Mouse (Mus musculus): ENCODE data around the gene Slc1a4. TPM values are rescaled to one million over a fixed set of nuclear protein-coding genes. Genes with fewer than 3 reads are reported as not detected.

The Slc1a4 gene
- polyA plus RNA-seq, 1 experiment from 2014 or later, result 22.9 TPM

DNA sequence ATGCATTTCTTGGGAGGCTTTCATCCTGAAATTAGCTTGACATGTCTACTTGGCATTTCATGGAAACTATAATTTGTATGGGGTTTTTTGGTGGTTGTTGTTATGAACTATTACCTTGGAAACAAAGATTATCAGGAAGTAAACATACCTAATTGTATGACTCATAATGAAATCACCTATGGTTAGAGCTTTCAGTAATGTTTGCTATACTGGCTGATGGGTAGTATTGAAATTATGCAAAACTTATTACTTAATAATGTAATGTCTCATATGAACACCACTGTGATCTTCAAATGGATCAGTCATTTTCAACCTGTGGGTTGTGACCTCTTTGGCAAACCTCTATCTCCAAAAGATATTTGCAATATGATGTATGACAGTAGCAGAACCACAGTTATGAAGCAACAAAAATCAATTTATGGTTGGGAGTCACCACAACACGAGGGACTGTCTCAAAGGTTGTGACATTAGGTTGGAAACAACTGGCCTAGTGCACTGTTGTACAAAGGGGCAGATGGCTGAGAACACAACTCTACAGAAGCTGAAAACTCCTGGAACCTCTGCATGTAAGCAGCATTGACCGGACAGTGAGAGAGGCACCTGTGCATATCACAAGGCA, 49.8 kb downstream of the Slc1a4 start:
- no peak for DNase-seq (ENCODE audit: low spot score)
- Histone ChIP-seq H3K27ac (ENCODE audit: low read depth, low read length) (no peak overlapping the region), H3K36me3 (ENCODE audit: control insufficient read depth, insufficient read depth, low read length) (no peaks in the 10 kb centered on the region), H3K9ac (ENCODE audit: low read length) (no peak overlapping the region), H3K27me3 (ENCODE audit: control insufficient read depth, insufficient read depth, low read length) (no peaks in the 10 kb centered on the region), H3K4me1 (ENCODE audit: control insufficient read depth, insufficient read depth, low read length) (no peaks in the 10 kb centered on the region), H3K9me3 (ENCODE audit: control insufficient read depth, low read length) (no peaks in the 10 kb centered on the region), H3K4me2 (ENCODE audit: low read depth) (no peak overlapping the region), H3K4me3 (ENCODE audit: low read depth, low read length) (no peak overlapping the region)
- no peak for ATAC-seq (ENCODE audit: insufficient read depth, low FRiP score, low TSS enrichment)
- 83% methylated on average over 2 of the region's 2 CpGs for WGBS

DNA sequence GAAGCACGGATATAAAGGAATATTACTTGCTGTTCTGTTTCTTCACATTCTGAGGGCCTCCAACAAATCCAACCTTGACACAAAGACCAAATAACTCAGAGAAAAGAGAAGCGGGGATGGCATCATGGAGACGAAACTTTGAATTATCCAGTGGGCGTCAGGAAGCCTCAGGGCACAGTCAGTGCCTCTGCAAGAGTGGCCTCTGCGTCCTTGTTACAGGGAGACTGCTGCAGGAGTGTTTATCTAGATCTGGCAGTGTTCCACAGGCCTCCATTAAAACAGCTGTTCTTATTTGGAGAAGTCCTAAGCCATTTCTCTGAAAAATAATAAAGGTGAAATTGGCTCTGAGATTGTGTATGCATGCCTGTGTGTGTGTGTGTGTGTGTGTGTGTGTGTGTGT, 51.5 kb downstream of the Slc1a4 start:
- Histone ChIP-seq H3K27me3 (ENCODE audit: control insufficient read depth, insufficient read depth, low read length) (no peaks in the 10 kb centered on the region), H3K4me3 (ENCODE audit: low read depth, low read length) (no peak overlapping the region), H3K4me2 (ENCODE audit: low read depth) (no peak overlapping the region), H3K36me3 (ENCODE audit: control insufficient read depth, insufficient read depth, low read length) (no peaks in the 10 kb centered on the region), H3K27ac (ENCODE audit: low read depth, low read length) (no peak overlapping the region), H3K4me1 (ENCODE audit: control insufficient read depth, insufficient read depth, low read length) (no peaks in the 10 kb centered on the region), H3K9ac (ENCODE audit: low read length) (no peak overlapping the region), H3K9me3 (ENCODE audit: control insufficient read depth, low read length) (no peaks in the 10 kb centered on the region)
- 91% methylated on average over 5 of the region's 5 CpGs for WGBS
- no peak for DNase-seq (ENCODE audit: low spot score)
- ATAC-seq (ENCODE audit: insufficient read depth, low FRiP score, low TSS enrichment), result no peak

DNA sequence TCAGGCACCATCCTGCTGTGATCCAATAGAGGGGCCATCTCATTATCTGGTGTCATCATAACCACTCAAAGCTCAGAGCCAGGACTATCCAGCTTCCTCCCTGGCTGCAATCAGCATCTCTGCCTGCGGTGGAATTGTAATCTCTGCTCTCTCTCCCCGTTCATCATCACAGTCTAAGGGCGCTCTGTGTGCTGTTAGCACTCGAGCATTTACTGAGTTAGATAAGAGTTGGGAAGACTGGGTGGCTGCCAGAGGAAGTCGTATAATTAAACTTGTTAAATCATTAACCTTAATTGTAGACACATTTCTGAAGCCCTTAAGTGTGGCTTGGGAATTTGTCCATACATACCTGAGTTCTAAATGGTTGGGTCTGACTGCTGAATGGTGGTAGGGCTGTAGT, 53.8 kb downstream of the Slc1a4 start:
- Histone ChIP-seq H3K9me3 (ENCODE audit: control insufficient read depth, low read length) (no peaks in the 10 kb centered on the region), H3K27ac (ENCODE audit: low read depth, low read length) (no peak overlapping the region), H3K36me3 (ENCODE audit: control insufficient read depth, insufficient read depth, low read length) (no peaks in the 10 kb centered on the region), H3K9ac (ENCODE audit: low read length) (no peak overlapping the region), H3K4me3 (ENCODE audit: low read depth, low read length) (no peak overlapping the region), H3K4me2 (ENCODE audit: low read depth) (no peak overlapping the region), H3K4me1 (ENCODE audit: control insufficient read depth, insufficient read depth, low read length) (no peaks in the 10 kb centered on the region), H3K27me3 (ENCODE audit: control insufficient read depth, insufficient read depth, low read length) (no peaks in the 10 kb centered on the region)
- 67% methylated on average over 5 of the region's 5 CpGs for WGBS
- no peak for ATAC-seq (ENCODE audit: insufficient read depth, low FRiP score, low TSS enrichment)
- no peak for DNase-seq (ENCODE audit: low spot score)

DNA sequence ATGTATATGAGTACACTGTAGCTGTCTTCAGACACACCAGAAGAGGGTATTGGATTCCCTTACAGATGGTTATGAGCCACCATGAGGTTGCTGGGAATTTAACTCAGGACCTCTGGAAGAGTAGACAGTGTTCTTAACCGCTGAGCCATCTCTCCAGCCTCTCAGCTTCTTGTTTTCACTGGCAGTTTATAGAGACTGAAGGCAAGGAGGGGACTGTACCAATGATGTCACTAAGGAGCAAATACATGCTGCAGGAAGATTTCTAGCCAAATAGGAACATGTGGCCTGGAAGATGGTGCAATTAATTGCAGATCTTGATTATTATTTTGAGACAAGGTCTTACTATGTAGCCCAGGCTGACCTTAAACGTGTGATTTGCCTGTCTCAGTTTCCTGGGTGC, 55.4 kb downstream of the Slc1a4 start:
- WGBS, result 76% methylated on average over 2 of the region's 2 CpGs
- H3K4me3 ChIP-seq (ENCODE audit: low read depth, low read length), result no peak overlapping the region

DNA sequence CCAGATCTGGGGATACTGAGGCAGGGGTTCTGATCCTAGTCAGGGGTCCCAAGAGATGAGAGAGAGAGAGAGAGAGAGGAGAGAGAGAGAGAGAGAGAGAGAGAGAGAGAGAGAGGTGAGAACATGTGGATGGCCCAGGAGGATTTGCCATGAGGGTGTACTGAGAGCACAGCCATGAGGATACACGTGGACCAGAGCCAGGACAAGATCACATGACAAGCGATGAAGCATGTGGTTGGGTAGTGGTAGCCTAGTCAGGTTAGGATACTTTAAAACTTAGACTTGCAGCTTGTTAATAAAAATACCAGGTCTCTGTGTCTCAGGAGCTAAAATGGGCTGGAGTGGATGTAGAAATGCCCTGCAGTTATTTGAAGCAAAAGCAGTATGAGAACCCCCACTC, 56.5 kb downstream of the Slc1a4 start:
- no peak overlapping the region for H3K4me3 ChIP-seq (ENCODE audit: low read depth, low read length)
- no peak for ATAC-seq (ENCODE audit: insufficient read depth, low FRiP score, low TSS enrichment)
- 69% methylated on average over 2 of the region's 2 CpGs for WGBS

More for the DNA sequence above, 55.4 kb downstream of the Slc1a4 start:
- no peak overlapping the region for H3K9ac ChIP-seq (ENCODE audit: low read length)
- ATAC-seq (ENCODE audit: insufficient read depth, low FRiP score, low TSS enrichment), result no peak
- no peaks in the 10 kb centered on the region for H3K4me1 ChIP-seq (ENCODE audit: control insufficient read depth, insufficient read depth, low read length)
- H3K36me3 ChIP-seq (ENCODE audit: control insufficient read depth, insufficient read depth, low read length), result no peaks in the 10 kb centered on the region
- DNase-seq (ENCODE audit: low spot score), result no peak
- H3K4me2 ChIP-seq (ENCODE audit: low read depth), result no peak overlapping the region
- H3K27ac ChIP-seq (ENCODE audit: low read depth, low read length), result no peak overlapping the region
- H3K9me3 ChIP-seq (ENCODE audit: control insufficient read depth, low read length), result no peaks in the 10 kb centered on the region
- no peaks in the 10 kb centered on the region for H3K27me3 ChIP-seq (ENCODE audit: control insufficient read depth, insufficient read depth, low read length)

DNA sequence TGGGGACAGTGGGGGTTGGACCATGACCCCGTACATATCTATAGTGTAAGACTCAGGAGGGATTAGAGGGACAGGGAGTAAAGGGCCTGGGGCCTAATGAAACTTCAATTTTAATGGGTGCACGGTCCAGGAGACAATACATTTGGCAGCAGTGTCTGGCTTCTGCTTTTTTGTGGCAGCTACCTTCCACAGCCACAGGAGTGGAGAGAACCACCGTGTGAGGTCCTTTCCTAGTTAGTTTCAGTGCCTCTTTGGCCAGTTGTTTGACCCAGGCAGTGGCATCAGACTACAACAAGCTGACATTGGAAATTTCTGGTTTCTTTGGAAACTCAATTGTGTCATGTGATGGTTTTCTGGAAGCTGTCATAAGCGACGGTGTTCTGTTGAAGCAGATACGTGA, 62.6 kb downstream of the Slc1a4 start:
- H3K9me3 ChIP-seq (ENCODE audit: control insufficient read depth, low read length), result no peaks in the 10 kb centered on the region
- no peaks in the 10 kb centered on the region for H3K36me3 ChIP-seq (ENCODE audit: control insufficient read depth, insufficient read depth, low read length)
- no peak overlapping the region for H3K4me2 ChIP-seq (ENCODE audit: low read depth)
- H3K27ac ChIP-seq (ENCODE audit: low read depth, low read length), result no peak overlapping the region
- no peak overlapping the region for H3K4me3 ChIP-seq (ENCODE audit: low read depth, low read length)
- ATAC-seq (ENCODE audit: insufficient read depth, low FRiP score, low TSS enrichment) (no peak), DNase-seq (ENCODE audit: low spot score) (no peak)
- no peaks in the 10 kb centered on the region for H3K27me3 ChIP-seq (ENCODE audit: control insufficient read depth, insufficient read depth, low read length)
- no peak overlapping the region for H3K9ac ChIP-seq (ENCODE audit: low read length)
- 94% methylated on average over 6 of the region's 6 CpGs for WGBS
- H3K4me1 ChIP-seq (ENCODE audit: control insufficient read depth, insufficient read depth, low read length), result no peaks in the 10 kb centered on the region

More for the DNA sequence above, 56.5 kb downstream of the Slc1a4 start:
- Histone ChIP-seq H3K4me1 (ENCODE audit: control insufficient read depth, insufficient read depth, low read length) (no peaks in the 10 kb centered on the region), H3K27ac (ENCODE audit: low read depth, low read length) (no peak overlapping the region), H3K4me2 (ENCODE audit: low read depth) (no peak overlapping the region), H3K9me3 (ENCODE audit: control insufficient read depth, low read length) (no peaks in the 10 kb centered on the region), H3K9ac (ENCODE audit: low read length) (no peak overlapping the region), H3K36me3 (ENCODE audit: control insufficient read depth, insufficient read depth, low read length) (no peaks in the 10 kb centered on the region), H3K27me3 (ENCODE audit: control insufficient read depth, insufficient read depth, low read length) (no peaks in the 10 kb centered on the region)
- no peak for DNase-seq (ENCODE audit: low spot score)

DNA sequence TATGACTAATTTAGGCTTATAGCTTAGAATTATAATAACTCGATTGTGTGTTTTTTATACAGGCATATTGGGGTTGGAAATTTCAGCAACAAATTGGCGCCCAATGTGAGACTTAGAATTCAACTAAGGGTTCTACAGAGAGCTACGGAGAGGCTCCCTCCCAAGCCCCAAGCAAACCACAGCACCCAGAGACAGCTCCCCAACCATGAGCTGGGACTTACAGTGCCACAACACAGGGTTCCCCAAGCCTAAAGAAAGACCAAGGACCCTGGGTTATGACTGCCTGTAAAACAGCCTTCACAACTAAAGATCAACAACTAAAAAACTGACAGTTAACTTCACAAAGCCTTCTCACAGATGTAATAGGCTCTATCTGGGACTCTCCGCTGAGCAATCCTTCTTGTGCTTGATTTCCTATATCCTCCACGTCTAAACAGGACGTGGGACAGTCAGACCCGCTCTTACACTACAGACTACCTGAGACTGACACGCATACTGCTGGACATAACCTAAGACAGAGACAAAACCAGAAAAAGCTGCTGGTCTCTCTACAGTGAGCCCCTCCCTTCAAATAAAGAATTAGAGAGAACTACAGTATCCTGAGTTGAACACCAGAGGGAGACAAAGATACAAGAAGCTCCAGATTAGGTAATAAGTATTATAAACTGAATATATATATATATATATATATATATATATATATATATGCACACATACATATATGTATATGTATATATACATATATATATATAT, 69.7 kb downstream of the Slc1a4 start:
- DNase-seq (ENCODE audit: low spot score) (no peak), ATAC-seq (ENCODE audit: insufficient read depth, low FRiP score, low TSS enrichment) (no peak)
- H3K4me2 ChIP-seq (ENCODE audit: low read depth), result no peak overlapping the region
- H3K4me3 ChIP-seq (ENCODE audit: low read depth, low read length), result no peak overlapping the region
- H3K27me3 ChIP-seq (ENCODE audit: control insufficient read depth, insufficient read depth, low read length), result no peaks in the 10 kb centered on the region
- no peak overlapping the region for H3K9ac ChIP-seq (ENCODE audit: low read length)
- no peak overlapping the region for H3K27ac ChIP-seq (ENCODE audit: low read depth, low read length)
- WGBS, result 58% methylated on average over 8 of the region's 8 CpGs
- no peaks in the 10 kb centered on the region for H3K36me3 ChIP-seq (ENCODE audit: control insufficient read depth, insufficient read depth, low read length)
- no peaks in the 10 kb centered on the region for H3K4me1 ChIP-seq (ENCODE audit: control insufficient read depth, insufficient read depth, low read length)
- no peaks in the 10 kb centered on the region for H3K9me3 ChIP-seq (ENCODE audit: control insufficient read depth, low read length)

DNA sequence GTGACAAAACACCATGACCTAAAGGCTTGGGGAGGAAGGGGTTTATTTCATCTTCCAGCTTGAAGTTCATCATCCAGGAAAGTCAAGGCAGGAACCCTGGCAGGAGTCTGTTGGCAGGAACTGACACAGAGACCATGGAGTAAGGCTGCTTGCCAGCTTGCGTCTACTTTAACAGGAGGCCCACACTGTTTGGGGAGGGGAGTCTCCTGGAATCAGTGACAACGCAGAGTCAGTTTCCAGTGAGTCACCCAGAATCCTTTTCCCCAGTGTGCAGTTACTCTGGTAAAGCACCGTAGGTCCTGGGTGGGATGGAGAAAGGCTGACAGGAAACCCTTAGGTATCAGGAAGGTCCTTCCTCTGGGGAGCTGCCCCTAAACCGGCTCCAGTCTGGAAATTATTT, 77.7 kb downstream of the Slc1a4 start:
- Histone ChIP-seq H3K36me3 (ENCODE audit: control insufficient read depth, insufficient read depth, low read length) (no peaks in the 10 kb centered on the region), H3K27ac (ENCODE audit: low read depth, low read length) (no peak overlapping the region), H3K9ac (ENCODE audit: low read length) (no peak overlapping the region), H3K4me3 (ENCODE audit: low read depth, low read length) (no peak overlapping the region), H3K9me3 (ENCODE audit: control insufficient read depth, low read length) (no peaks in the 10 kb centered on the region), H3K27me3 (ENCODE audit: control insufficient read depth, insufficient read depth, low read length) (no peaks in the 10 kb centered on the region), H3K4me1 (ENCODE audit: control insufficient read depth, insufficient read depth, low read length) (no peaks in the 10 kb centered on the region; the same call in 1 of the 2 replicates), H3K4me2 (ENCODE audit: low read depth) (no peak overlapping the region)
- ATAC-seq (ENCODE audit: insufficient read depth, low FRiP score, low TSS enrichment), result no peak
- WGBS, result 91% methylated on average over 4 of the region's 4 CpGs
- no peak for DNase-seq (ENCODE audit: low spot score)

DNA sequence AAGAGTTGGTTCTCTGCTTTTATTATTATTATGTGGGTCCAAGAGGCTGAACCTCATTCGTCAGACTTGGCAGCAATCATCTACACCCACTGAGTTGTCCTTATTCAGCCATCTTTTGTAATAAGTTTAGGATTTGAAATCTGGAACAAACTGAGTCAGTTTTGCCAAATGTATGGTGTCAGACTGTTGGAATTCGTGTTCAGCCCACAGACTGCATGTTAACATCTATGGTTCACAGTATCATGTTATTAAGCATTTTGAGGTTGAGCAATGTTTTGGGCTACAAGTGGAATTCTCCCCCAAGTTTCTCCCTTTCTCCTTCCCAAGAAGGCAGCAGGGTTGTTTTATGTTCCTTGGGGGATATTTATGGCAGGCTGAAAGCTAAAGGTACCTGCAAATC, 79.4 kb downstream of the Slc1a4 start:
- WGBS, result 83% methylated on average over 2 of the region's 2 CpGs
- no peaks in the 10 kb centered on the region for H3K36me3 ChIP-seq (ENCODE audit: control insufficient read depth, insufficient read depth, low read length)

More for the DNA sequence above, 79.4 kb downstream of the Slc1a4 start:
- H3K4me1 ChIP-seq (ENCODE audit: control insufficient read depth, insufficient read depth, low read length), result peaks cover 4% of the 10 kb centered on the region
- H3K4me2 ChIP-seq (ENCODE audit: low read depth), result no peak overlapping the region
- no peak overlapping the region for H3K27ac ChIP-seq (ENCODE audit: low read depth, low read length)
- H3K4me3 ChIP-seq (ENCODE audit: low read depth, low read length), result no peak overlapping the region
- ATAC-seq (ENCODE audit: insufficient read depth, low FRiP score, low TSS enrichment) (no peak), DNase-seq (ENCODE audit: low spot score) (no peak)
- no peak overlapping the region for H3K9ac ChIP-seq (ENCODE audit: low read length)
- H3K9me3 ChIP-seq (ENCODE audit: control insufficient read depth, low read length), result no peaks in the 10 kb centered on the region
- no peaks in the 10 kb centered on the region for H3K27me3 ChIP-seq (ENCODE audit: control insufficient read depth, insufficient read depth, low read length)
